Mouse (Mus musculus) thymus, postnatal 4 days (tissue): Measurements from ENCODE around the gene Cdhr3.

Experiments
- DNase-seq: peaks from one replicate; pipeline ENCODE4 v3.0.0; 2021

Gene Cdhr3

DNA sequence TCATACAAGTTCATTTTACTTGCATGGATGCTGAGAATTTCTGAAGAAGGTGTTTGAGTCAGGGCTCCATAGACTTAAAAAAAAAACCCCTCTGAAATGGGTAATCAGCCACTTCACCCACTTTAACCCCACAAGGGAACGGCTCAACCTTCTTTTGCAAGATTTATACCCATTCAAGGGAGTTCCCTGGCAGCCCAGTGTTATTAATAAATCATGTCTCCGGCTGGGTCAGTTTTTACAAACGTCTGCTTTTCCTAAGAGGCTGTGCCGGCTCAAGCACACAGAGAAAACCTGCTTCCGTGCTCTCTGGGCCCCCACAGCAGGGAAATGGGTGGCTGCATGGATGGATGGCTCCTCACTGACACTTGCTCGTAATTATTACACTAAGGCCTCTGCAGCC is 59.5 kb downstream of the Cdhr3 start:
- DNase-seq = no peak

DNA sequence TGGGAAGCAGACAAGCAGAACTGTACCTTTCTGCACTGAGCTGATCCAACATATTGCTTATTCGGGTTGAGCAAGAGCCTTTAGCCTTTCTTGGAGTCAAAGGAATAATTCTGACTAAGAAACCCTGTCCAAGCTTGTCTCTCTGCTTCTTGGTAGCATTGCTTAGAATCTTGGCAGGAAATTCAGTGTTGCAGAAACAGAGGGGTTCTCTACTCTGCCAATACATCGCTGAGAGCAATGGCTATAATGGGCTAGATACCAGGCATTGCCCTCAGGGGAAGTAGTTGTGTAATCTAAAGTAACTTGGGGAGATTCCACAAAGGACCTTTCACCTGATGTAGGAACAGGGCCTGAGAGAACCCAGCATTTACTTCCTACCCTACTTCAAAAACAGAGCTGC is 62.1 kb downstream of the Cdhr3 start:
- no peak for DNase-seq

DNA sequence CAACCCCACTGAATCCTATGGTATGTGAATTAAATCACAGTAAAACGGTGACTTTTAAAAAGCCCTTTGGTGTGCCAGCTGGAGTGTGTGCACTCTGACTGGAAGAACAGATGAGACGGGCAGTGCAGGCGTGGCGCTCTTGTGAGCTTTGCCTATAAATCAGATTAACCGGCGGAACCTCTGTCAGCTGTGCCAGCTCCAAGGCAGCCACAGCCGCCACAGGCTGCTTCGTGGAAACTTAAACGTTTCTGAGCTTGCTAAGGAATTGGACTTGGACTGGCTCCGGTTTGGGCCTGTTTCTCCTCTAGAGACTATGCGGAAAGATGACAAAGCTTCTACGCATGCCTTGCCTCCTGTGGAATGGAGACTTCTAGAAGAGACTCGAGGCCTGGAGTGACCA is 62.6 kb downstream of the Cdhr3 start:
- no peak for DNase-seq

DNA sequence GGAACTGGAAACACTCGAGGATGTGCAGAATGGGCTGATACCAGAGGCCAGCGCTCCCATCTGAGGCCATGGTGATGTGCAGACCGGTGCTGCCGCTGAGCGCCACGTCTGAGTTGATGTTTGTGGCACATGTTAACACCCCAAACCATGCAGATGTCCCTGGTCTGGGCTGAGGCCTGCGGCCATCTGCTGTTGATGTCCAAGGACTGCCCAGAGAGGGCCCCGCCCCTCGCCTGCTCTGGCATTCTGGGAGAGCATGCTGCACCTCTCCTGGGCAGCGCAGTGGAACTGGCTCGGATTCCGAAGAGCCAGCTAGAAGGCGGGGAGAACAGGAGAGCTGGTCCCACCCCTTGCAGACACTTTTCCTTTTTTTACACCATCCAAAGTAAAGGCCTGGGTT is 64.0 kb downstream of the Cdhr3 start:
- no peak for DNase-seq

DNA sequence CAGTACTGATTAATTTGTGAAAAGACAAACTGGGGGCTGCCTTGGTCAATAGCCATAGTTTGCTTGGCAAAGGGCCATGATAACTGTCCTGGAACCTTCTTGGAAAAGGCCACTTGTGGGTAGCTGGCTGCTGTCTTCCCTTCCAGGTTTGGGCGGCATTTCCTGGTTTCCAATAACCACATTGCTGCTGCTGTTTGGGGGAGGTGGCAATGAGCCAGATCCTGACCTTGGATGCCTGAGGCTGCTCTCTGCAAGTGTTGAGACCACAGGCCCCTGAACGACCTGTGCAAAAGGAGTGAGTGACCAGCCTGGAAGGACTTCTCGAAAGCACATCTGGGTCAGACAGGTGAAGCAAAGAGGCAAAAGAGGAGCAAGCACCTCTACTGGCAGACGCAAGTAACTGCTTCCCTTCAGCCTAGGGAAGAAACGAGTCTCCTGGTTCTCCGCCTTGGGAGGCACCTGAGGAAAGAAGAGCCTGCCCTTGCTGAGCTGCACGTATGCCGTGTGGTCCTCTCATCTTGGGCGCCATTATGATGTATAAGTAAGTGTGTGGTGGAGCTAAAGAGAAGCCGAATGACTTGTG is 64.5 kb downstream of the Cdhr3 start:
- no peak for DNase-seq

DNA sequence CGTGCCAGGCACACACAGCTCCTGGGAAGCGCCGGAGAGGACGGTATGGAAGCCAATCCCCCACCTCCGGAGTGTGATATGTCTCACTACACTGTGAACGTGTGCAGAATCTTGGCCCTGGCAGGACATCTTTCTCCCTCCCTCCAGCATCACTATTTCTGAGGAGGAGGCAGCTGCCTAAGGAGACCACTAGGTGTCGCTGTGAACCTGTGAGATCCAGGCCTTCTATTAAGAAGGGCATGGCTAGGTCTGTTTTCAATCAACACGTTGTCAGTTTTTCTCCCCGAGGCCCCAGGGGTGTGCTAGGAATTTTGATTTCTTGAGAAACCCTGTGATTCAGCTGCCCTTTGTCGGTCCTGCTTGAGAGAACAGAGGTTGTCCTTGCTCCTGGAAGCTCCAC is 65.6 kb downstream of the Cdhr3 start:
- peak; percentile 80 for DNase-seq

DNA sequence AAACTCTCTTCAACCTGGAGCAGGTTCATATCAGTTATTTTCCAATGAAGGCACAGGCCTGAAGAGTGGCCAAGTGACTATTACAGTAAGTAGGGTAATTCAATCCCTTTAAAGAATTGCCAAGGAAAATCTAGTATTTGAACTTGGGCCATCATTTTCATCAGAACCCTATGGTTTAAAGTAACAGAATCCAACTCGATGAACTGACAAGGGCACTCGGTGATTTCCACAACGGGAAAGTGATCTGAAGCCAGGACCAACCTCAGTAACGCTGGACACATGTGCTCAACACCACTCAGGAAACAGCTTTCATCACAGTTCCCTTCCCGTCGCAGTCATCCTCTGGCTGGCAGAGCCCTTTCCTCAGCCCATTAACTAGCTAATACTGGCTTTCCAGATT is 68.2 kb downstream of the Cdhr3 start:
- no peak for DNase-seq

DNA sequence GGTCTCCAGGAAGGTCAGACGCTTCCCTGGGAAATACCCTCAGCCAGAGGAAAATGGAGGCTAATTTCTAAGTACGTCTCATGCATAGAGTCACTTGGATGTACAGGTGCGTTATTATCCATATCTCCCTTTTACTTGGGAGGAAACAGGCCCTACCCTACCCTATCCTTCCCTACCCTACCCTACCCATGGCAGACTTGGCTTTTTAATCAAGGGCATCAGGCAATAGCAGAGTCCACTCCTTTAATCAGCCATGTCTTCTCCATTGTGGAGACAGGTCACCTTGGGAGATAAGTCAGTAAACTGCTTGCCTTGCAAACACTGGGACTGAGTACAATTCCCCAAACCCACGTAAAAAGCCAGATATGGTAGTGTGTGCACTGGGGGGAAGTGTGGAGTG is 70.9 kb downstream of the Cdhr3 start:
- DNase-seq = no peak

DNA sequence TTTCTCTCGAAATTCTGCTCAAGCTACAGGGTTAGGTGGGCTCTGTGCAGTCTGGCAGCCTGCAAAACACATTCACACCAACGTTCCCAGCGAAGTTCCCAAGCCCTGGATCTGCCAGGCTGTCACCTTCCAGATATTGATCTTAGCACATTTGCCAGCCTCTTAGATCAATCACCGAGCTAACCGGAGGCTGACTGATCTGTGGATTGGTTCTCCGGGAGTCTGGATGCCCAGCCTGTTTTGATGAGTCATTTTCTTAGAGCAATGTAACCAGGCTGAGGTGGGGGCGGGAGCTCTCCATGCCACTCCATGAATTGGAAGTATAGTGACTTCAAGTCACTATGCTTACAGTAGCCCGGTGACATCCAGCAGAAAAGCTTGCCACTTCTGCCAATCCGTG is 71.5 kb downstream of the Cdhr3 start:
- no peak for DNase-seq

DNA sequence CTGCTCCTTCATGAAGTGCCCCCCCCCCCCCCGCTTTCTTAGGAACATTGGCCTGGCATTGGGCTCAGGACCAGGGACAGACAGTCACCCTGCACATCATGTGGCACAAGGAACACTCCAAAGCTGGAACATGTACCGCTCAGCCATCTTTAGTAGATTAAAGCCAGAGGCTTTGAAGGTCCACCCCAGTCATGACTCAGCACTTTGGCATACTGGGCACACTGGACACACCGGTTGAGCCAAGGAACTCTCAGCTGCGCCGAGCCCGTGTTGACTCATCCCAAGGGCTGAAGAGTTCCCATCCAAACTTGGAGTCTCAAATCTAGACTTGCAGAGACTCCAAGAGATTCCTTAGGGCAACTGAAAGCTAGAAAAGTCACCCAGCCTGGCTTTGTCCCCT is 72.7 kb downstream of the Cdhr3 start:
- no peak for DNase-seq

DNA sequence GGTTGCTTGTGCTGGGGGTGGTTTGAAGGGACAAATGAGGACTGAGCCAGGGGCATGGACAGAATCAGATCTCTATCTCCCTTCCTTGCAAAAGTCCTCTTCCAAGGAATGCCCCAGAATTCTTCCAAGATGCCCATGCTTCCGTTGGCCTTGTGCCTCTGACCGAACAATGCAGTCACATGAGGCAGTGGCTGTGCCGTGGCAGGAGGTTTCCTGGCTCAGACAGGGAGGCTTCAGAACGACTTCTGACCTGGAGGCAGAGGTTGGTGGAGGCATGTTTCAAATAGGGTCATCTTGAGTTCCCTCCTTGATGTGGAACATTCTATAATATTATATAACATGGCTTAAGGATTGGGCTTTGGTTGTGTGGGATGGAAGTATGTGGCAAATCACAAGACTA is 74.1 kb downstream of the Cdhr3 start:
- no peak for DNase-seq

DNA sequence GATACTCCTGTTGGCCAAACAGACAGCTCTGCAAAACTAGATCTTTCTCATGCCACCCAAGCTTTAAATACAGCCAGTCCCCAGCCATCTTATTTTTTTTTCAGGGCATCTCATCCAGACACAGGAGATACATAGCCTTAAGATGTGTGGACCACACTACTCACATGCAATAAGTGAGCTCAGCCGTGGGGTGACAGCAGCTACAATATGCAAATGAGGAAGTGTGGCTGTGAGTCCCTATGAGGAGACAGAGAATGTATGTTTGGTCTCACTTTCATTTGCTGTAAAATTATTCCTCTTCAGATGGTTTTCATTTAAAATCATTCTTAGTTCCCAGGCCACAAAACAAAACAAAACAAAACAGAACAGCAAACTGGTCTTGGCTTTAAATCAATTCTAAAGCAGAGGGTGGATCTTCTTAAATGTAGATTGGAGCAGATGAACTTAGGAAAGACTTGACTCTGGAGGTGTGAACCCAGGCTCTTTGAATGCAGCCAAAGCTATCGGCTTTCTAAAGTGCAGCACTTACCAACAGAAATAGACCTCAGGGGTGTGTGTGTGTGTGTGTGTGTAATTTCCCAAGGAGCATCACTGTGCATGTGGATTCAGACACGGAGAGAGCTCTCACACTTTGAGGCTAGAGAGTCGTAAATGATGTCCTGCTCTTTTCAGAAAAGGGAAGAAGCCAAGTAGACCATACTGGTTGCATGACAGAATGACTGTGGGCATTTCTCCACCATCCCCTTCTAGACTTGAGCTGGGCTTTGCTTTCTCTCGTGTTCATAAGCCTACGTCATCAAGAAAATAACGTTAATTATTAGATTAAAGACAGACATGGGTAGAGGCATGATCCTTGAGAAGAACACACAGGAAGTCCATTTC is 75.6 kb downstream of the Cdhr3 start:
- DNase-seq = no peak

DNA sequence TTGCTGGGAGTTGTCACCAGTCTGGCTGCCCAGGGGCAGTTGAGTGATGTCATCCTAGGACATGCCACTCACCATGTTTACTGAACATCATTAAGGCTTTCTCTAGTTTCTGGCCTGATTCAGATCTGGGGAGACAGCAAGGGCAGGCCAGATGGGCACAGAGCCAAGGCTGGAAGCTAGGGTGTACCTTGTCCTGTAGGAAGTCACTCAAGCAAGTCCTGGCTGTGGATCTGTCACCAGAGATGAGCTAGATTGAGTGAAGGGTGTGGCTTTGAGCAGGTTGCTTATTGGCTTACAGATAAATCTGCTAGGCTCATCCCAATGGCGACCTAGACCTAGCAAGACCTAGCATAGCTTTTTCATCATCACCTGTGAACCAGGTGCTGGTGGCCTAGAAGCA is 77.6 kb downstream of the Cdhr3 start:
- DNase-seq = no peak

DNA sequence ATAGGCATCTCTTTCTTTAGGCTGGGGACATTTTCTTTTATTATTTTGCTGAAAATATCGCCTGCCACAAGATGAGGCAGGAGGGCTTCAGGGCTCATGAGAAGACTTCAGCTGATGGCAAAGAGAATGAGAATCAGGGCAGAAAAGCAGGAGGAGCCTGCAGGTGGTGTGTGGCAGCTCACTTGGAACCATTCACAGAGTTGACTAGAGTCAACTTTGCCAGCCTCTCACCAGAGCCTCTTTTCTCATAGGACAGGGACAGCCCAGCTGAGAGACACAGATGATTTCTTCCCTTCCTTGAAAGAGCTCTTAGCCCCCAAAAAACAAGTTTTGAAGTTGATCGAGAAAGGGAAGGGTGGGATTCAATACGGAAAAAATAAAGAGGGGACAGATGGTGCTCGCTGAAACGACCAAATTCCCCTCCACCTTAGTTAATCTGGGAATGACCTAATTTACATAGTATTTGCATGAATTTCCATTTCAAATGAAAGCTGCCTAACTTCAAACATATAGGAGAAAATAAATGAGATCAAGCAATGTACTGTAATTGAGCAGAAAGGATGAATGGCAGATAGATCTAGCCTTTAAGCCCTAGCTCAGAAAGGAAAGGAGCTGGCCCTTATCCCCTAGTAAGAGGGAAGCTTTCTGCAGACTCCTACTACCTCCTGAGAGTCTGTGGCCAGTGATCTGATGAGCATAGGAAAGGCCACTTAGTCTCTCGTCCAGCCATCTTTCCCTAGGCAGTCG is 78.5 kb downstream of the Cdhr3 start:
- DNase-seq = no peak

DNA sequence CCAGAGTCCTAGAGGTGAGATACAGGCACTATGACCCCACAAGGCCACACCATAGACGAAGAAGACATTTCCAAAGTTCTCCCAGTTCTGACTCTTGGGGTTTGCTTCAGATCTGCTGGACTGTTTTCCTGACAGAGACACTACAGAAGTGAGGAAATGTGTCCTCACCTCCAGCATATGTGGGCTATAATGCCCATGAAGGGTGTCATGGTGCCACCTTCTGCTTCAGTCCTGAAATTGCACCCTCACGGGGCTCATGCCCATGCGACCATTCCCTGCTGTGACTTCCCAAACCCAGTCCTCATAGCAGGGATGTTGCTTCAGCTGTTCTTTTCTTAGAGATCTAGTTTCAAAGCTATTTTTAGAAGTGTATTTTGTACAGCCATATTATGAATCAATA is 82.6 kb downstream of the Cdhr3 start:
- DNase-seq = peak; percentile 74

DNA sequence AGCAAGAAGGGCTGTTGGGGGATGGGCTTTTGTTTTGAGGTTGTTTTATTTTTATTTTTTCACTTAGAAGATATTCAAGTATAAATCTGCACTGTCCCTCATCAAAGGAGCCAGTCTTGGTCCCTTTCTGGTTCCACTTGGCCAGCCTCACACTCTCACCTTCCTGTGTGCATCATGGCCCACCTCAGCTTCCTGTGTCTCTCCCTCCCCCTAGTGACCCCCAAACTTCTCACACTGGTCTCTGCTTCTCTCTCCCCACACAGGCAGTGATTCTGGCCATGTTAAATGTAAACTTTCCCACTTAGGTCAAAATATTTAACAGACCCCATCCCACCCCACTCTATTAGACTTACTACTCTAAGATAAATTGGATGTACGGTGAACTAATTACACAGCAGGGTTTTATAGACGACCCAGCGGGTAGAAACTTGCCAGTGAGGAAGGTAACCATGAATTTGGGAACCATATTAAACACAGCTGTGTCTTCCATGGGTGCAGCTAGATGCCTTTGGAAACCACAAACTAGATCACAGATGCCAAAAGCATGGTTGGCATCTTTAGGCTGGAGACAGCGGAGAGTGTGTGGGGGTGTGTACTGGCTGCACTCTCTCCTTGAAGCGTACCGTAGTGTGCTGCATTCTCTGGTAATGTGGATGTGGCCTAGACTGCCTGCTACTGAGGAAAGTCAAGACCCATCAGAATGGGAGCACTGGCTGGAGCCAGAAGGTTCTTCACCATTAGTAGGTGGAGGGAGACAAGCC is 83.3 kb downstream of the Cdhr3 start:
- no peak for DNase-seq

DNA sequence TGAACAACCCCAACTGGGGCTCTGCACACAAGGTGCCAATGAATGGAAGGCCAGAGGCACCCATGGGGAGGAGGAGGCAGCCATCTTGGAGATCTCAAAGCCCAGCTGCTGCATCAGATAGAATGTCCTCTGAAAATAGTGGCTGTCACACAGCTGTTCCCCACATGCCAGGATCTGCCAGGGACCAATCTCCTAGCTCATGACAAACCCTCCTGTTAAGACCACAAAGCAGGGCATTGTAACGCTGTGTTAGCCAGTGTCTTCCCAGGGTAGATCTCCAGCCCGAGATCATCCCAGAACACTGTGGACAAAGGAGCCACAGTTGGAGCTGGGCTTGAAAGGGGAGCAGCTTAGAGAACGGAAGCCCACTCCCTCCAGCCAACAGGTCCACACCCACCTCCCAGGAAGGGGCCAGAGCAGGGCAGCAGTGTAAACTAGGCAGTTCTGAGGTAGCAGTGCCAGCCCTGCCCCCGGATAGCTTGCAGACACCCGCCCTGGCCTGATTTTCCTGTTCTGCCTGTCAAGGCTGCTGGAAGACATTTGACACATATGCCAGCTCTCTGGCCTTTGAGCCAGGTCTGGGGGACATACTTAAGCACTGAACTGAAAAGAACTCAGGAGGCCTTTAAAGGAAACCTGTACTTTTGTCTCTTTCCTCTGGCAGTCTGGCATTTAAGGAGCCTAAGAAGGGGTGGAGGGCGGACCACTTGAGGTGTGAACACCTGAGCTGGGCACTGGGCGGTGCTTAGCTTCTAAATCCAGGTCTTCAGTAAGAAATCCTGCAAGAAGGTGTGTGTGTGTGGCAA is 84.2 kb downstream of the Cdhr3 start:
- no peak for DNase-seq

DNA sequence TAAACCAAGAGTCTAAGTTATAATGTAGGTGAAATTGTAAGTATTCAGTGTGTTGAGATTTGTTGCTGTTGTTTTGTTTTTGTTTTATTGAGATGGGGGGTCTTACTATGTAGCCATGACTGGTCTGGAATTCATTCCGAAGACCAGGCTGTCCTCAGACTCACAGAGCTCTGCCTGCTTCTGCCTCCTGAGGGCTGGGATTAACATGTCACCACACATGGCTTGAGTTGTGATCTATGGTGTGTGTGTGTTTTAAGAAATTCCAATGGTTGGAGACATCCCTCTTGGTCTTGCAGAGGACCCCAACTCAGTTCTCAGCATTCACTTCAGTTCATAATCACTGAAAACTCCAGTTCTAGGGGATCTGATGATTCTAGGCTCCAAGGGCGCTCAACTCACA is 85.5 kb downstream of the Cdhr3 start:
- DNase-seq = no peak

DNA sequence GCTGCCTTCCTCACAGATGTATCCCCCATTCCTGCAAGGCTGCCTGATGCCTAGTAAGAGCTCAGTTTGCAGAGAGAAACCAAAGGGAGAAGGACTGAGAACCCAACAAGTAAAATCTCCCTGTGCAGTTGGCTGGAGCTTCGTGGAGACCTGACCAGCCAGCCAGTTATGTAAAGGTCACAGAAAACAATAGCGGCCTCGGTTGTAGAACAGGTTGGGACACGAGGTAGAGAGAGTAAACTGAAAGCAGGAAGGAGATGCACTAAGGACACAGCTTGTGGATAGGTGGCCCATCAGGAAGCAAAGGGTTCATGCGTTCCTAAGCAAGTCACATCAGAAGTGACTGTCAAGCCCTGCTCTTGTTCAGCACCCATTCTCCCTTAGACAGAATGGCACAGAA is 86.8 kb downstream of the Cdhr3 start:
- no peak for DNase-seq

DNA sequence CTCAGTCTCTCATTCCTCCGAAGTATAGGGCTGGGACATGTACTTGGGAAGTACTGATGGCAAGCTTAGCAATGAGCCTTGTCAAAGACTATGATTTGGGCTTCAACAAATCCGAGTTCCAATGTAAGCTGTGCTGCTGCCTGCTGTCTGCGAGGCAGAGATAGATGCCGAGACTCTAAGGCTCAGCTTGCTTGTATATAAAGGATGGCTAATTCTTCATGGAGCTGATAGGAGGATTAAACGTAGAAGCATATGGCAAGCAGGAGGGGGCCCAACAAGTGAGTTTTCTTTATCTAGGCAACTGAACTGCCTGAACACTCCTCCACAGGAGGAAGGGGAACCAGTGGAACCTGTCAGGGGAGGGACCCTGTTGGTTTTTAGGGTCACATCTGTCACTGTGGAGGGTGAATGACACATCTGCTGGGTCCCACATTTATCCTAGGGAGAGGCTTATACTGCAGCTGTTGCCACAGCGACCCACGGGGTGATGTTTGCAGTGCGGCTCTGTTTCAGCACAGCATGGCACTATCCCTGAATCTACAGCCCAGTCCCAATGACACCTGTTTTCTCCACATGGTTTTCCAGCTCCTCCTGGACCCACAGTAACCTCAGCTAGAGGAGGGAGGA is 89.2 kb downstream of the Cdhr3 start:
- DNase-seq = no peak

DNA sequence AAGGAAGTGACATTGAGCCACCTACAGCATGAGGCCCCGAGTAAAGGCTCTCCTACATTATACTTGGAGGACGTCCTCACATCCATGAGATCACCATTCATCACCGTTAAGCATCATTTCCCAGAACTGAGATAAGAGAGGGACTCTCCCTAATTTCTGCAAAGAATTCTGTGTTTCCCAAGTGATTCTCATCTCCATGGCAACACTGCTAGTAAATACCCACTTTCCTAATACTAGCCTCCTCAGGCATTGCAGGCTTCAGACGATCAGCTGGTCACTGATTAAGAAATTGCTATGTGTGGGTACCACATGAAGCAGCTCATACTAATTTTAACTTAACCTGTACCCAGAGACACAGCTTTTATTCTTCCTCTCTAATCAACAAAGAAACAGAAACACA is 92.3 kb downstream of the Cdhr3 start:
- no peak for DNase-seq

DNA sequence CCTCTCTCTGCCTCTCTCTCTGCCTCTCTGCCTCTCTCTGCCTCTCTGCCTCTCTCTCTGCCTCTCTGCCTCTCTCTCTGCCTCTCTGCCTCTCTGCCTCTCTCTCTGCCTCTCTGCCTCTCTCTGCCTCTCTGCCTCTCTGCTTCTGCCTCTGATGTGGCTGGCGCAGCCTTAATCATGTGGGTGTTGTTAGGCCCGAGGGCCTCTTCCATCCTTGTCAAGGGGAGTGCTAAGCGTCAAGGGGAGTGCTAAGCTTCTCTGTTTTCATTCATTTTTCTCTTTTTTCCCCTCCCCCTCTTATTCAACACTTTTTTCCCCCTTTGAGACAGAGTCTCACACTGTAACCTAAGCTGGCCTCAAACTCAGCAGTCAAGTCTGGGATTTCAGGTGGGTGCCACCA is 92.9 kb downstream of the Cdhr3 start:
- DNase-seq = peak; percentile 46
